Mouse (Mus musculus): ENCODE data around the gene Ttll6. TPM values are rescaled to one million over a fixed set of nuclear protein-coding genes. Genes with fewer than 3 reads are reported as not detected.

Gene Ttll6
- total RNA-seq, 2 experiments from 2014 or later: not detected

DNA sequence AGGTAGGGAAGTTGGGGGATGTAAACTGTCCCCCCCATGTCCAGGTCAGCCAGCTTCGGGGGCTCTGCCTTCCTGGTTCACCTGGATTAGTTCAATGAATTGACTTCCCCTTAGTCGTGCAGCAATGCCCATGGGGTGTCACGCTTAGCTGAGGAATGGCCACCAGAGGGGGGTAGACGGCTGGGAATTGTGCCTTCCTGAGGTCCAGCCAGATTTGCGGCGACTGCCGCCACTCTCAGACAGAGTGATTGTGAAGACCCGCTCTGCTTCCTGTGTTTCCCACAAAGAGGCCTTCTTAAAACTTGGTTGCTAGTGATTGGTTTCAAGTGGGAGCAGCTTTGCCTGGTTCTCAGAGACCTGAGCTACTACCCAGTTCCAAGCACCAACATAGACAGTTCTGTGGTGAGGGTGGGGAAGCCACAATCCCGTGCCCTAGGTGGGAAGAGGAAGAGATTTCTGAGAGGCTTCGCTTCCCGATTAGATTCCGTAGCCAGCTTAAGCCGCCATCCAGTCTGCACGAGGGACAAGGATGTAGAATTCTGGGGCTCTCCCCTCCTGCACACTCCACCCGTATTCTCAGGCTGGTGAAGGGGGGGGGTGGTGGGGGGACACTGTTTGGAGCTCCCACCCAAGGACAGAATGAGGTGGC is 12.2 kb downstream of the Ttll6 start:
- DNase-seq (ENCODE audit: low spot score): no peak
- intact Hi-C loops (cut with DNase I): loop anchor here (1.0 to 2.0 kb wide), 3 partner anchors 51 to 94 kb away; no protein-coding TSS in a partner anchor

DNA sequence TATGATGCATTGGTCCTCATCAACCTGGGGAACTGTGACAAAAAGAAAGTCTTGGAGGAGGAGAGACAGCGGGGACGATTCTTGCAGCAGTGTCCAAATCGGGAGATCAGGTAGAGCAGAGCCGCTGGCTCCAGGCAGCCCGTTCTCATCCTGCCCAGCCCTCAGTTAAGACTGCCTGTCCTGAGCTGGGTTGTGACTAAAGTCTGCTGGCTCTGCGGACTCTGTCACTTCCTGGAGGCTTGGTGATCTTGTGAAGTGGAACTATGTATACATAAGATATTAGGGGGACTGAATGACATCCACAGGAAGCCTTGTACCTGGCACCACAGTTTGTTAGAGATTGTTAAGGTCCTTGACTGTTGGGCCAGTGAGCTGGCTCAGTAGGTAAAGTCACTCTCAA is 13.9 kb downstream of the Ttll6 start:
- intact Hi-C loops (cut with DNase I): loop anchor here (2.0 kb wide), 1 partner anchor 49 kb away; no protein-coding TSS in a partner anchor
- no peak for DNase-seq (ENCODE audit: low spot score)

DNA sequence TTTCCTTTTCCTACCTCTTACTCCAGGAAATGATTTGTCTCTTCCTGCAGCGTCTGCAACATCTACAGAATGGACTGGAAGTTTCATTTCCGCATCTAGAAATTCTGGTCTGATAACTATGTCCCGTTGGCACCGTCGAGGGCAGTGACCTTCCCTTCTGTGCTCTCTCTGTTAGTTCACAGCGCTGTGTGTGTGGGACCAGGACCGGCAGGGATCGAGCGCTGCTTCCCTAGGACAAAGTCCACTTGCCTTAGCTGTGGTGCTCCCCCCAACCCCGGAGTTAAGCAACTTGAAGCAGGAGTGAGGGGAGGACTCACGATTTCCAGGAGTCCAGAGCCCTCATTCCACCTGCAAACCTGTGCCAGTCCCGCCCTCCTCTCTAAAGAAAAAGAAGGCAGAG is 31.2 kb downstream of the Ttll6 start:
- no peak for DNase-seq (ENCODE audit: low spot score)
- intact Hi-C loops (cut with DNase I): no loop called here

DNA sequence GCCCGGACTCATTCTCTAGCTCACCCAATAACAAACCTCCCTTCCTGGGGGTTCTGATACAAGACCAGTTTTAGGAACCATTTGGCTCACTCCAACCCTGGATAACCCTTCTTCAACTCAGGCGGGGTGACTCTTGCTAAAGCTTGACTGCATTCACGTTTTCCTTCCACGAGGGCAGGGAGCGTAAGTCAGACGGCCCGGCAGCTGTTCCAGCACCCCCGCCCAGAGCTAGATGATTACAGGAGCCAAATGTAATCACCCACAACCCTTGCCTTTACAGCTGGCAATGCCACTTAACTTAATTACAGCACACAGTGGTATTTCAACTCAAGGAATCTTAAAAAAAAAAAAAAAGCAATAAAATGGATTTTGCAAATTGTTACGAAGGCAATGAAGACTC is 34.5 kb downstream of the Ttll6 start:
- intact Hi-C loops (cut with DNase I): no loop called here
- DNase-seq (ENCODE audit: low spot score): no peak

DNA sequence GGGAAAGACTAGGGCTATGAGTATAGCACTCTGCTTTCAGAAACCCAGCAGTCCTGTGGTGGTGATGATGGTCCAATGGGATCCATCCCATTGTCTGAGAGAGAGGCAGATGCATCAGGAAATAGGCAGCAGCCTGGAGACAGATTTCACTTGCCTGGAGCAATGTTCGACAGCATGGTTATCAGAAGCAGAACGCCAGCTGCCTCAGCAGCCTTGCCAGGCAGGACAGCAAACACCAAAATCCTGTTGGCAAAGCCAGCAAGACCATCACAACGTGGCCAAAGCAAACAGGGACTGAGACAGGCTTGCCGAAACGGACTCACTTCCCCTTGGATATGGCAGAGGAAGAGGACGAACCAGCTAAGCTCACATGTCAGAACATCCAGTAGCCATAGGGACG is 35.4 kb downstream of the Ttll6 start:
- intact Hi-C loops (cut with DNase I): no loop called here

DNA sequence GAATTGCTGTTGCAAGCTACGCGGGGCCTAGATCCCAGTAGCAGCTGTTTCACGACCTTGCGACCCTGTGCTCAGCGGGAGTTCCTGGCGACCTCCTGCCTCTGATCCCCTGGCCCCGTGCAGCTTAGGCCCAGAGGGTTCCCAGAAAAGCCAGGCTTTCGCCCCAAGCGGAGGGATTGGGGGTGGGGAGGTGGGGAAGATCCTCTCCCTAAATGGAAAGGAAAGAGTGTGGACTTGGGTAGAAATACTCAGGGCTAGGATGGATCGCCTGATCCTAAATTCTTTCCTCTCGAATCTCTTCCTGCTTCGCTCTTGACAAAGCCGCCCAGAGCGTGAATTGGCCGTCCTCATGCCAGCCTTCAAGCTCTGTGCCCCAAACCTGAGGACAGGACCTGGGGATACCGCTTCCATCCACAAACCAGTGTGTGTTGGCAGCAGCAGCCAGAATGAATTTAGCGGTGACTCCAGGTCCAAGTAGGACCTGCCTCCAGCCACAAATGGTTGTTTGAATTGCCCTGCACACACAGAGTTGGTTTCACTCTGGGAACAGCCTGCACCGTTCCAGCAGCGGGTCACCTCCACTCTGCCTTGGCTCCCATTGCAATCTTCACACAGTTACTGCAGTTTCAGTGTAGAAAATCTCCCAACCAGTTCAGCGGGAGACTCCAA is 37.3 kb downstream of the Ttll6 start:
- DNase-seq (ENCODE audit: low spot score): no peak
- intact Hi-C loops (cut with DNase I): no loop called here

More for the DNA sequence above, 35.4 kb downstream of the Ttll6 start:
- DNase-seq (ENCODE audit: low spot score): no peak

DNA sequence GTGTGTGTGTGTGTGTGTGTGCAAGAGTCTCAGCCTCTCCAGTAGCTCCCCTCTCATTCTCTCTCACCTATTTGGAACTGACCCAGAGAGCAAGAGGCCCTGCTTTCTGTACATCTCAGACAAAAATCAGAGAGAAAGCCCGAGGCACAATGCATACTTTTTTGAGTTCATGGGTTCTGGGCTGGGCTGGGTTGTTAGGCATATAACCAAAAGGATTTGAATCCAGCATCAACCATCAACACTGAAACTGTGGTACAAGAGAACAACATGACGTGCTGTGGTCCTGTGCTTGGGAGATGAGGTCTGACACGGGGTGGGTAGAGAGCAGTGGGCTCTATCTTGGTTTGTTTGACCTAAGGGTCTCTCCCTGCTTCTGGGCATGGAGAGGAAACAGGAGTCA is 38.0 kb downstream of the Ttll6 start:
- DNase-seq (ENCODE audit: low spot score): no peak
- intact Hi-C loops (cut with DNase I): no loop called here

DNA sequence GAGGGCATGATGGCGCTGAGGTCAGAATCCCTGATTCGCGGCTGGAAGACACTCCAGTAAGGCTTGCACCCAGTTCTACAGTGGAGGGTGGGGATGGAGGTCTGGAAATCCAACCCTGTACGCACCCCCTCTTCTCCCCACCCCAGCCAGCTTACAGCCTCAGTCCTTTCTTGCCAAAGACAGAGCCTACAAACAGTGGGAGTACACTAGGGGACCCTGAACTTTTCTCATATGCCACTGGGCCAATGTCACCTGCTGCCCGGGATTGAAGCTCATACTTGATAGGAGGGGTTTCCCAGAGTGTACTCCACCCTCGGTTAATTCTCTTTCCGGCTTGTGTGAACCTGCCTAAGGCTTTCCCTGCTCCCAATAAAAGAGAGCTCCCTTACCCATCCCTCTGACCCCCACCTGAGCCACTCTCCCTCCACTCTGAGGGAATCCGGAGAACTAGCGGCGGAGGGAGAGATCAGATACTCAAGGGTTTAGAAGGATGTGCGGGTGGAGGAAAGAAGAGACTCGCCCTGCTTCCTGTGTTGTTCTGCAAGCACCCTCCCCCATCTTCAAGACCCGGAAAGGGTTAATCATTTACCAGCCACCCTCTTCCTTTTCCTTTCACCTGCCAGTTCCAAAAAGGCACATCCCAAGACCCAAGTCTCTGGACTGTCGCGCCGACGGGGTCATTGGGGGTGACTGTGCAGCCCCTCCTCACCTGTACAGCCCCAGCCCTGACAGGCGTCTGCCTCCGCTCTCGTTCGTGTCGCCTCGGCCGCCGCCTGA is 39.1 kb downstream of the Ttll6 start:
- intact Hi-C loops (cut with DNase I): no loop called here

DNA sequence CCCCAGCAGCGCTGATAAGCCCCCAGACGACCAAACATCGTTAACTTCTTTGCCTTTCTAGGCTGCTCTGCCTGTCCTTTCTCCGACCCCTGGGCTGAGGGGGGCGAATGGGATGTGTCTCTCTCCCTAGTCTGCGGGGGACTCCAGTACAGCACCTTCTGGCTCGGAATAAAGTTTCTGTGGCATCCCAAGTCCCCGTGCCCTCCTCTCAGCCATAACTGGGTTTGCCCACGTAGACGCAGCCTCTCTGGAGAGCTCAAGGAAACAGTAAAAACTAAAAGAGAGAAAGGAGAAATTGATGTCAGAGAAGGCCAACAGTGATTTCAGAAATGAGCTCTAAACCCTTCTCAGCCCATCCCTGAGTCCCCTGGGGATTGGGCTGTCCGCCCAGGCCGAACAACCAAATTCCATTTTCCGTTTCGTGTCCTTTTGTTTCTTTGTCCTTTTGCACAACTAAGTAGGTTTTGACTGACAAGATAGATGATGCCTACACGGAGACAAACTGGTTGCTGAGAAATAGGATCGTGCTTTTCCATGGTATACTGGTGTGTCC is 39.8 kb downstream of the Ttll6 start:
- no peak for DNase-seq (ENCODE audit: low spot score)
- intact Hi-C loops (cut with DNase I): no loop called here

More for the DNA sequence above, 39.1 kb downstream of the Ttll6 start:
- DNase-seq (ENCODE audit: low spot score): no peak

DNA sequence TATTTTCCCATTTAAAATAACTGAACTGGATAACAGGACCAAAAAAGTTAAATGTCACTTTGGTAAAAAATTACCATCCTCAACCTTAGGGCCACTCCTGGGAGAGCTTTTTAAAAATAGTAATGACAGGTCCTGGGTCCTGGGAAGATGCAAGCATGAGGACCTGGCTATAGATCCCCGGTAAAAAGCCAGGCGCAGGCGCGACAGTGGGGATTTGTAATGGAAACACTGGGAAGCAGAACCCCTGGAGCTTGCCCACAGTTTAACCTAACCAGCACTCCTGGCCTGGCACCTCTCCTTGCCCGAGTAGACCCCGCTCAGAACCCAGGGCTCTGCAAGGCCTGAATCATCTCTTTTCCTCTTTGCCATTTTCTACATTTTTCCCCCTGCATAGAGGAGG is 41.3 kb downstream of the Ttll6 start:
- no peak for DNase-seq (ENCODE audit: low spot score)
- intact Hi-C loops (cut with DNase I): no loop called here

DNA sequence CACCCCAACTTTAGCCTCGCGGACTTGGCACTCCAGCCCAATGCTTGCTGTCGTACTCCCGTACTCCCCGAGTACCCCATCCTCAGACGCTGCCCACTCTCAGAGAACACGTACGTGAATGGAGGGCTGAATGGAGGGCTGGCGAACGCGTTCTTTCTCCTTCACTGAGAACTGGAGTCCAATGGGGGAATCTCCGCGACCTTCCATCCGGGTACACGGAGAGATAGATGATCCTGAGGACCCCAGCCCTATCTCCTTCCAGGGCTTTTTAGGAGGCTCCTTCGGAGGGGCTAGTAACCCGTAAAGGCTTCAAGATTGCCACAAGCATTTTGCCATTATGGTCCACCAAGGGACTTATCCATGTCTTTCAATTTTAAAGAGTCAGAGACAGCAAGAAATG is 41.9 kb downstream of the Ttll6 start:
- intact Hi-C loops (cut with DNase I): no loop called here
- DNase-seq (ENCODE audit: low spot score): no peak

DNA sequence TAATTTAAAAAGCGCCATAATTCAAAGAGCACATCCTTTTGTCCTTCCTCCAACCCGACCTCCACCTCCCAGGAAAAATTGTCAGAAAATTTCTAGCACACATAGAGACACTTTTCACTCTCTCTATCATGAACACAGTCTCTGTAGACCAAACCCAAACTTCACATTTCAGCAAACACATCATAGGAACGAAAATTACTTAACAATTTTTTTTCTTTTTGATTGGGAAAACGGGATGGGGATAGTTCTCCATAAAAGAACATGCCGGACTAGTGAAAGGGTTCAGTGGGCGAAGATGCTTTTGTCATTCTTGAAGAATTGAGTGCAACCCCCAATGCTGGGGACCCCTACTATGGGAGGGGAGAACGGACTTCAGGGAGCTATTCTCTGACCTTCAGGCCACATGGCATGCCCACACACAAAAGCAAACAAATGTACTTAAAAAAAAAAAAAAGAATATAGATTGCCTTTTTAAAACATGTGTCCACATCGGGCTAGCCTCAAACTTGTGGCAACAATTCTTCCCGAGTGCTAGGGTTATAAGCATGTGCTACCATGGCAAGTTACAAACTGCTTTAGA is 42.5 kb downstream of the Ttll6 start:
- DNase-seq (ENCODE audit: low spot score): no peak
- intact Hi-C loops (cut with DNase I): no loop called here

DNA sequence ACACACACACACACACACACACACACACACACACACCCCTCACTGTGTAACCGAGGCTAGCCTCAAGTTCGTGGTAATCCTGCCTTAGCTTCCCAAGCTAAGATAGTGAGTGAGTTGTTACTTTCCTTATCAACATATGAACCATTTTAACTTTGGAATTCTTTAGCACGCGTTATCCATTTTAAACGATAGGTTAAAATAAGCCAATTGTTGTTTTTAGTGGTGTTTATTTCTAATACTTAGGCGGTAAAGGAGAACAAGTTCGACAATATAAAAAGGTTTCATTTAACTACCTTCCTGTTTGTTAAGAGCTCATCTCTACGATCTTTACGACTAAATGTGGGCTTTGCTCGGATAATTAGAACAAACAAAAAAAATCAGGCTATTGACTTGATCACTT is 43.3 kb downstream of the Ttll6 start:
- DNase-seq (ENCODE audit: low spot score): no peak
- intact Hi-C loops (cut with DNase I): no loop called here

DNA sequence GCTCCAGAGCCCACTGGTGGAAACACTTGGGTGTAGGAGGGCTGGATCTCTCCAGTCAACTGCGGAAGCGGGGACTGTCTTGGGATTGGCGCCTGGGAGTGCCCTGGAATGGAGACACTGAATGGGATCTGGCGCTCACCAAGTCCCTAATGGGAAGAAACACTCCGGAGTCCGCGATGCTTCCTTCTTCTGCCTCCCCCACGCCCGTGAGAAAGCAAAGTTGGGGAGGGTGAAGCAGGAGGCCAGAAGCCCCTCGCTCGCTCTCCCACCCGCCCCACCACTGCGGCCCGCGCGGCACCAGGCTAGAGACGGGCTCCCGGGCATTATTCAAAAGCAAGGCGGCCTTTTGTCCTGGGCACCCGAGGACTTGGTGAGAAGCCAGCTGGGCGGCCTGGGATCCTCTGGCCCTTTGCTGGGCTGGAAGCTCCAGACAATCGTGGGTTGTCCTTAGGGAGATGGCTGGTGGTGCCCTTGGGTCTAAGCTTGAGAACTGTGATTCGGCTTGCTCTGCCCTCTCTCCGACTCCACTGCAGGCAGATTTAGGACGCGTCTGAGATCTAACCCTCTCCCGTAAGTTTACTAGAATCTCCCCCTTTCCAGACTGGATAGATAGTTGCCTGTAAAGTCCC is 44.1 kb downstream of the Ttll6 start:
- intact Hi-C loops (cut with DNase I): no loop called here
- no peak for DNase-seq (ENCODE audit: low spot score)

DNA sequence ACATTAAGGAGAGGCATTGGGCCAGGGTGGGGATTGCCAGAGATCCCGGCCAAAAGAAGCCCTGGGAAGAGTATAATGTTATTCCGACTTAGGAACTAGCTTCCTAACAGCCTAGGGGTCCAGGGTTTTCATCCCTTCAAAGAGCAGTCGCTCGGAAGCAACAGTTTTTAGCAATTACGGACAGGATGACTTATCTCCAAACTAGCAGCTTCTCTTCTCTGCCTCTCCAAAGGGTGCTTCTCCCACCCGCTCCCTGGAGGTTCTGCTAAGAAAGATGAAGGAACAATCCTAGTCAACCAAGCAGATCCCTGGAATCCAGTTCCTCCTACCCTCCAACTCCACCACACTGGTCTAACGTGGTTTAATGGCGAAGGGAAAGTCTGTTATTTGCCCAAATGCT is 44.8 kb downstream of the Ttll6 start:
- no peak for DNase-seq (ENCODE audit: low spot score)
- intact Hi-C loops (cut with DNase I): no loop called here

DNA sequence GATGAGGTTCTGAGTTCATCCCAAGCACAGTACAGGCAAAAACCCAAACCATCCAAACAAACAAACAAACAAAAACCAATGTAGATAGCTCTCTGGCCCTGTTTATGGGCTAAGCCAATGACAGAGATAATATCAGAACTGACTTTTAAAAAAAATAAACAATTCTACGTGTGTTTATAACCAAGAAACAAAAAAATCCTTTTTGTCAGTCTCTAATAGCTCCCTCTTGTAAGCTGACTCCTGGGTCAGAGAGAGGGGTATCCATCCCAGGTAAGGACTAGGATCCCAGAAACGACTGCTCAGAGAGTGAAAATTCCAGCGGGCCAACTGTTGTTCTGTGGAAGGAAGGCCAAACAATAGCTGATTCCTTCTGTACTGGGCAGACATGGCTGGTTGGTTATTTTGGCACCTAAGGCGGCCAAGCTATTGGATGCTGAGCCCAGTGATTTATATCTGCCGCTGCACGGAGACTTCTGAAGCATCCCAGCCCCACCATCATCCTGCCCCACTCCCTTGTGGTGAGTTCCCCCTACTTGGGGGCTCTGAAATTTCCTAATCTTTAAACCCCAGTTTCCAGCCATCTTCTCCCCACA is 45.4 kb downstream of the Ttll6 start:
- DNase-seq (ENCODE audit: low spot score): no peak
- intact Hi-C loops (cut with DNase I): no loop called here

DNA sequence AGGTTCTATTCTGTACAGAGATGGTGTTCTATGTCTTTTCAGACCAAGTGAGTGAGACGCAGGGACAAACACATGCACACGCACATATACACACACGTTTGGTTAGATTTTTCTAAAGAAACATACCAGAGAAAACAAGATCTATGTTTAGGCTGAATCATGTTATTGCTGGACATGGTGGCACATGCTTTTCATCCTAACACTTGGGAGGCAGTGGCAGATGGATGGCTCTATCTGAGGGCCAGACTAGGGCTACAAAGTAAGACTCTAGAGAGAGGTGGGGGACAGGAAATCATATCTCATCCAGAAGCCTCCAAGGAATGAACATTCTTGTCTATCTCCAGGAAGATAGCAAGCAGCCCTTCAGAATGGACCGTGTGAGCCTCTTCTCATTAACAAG is 47.5 kb downstream of the Ttll6 start:
- DNase-seq (ENCODE audit: low spot score): no peak
- intact Hi-C loops (cut with DNase I): no loop called here

DNA sequence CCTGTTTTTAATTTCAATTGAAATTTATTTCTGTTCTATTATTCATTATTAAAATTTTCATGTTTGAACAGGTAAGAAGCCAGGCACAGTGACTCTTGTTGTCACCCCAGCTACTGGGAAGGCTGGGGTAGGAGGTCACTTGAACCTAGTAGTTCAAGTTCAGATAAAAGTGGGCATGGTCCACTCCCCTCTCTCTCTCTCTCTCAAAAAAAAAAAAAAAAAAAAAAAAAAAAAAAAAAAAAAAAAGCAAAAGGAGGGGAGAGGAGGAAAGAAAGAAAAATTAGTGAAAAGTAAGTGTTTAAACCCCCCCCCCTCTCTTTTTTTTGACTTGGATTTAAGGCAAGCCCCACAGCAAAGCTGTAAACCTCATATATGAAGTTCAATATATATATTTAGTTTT is 50.6 kb downstream of the Ttll6 start:
- intact Hi-C loops (cut with DNase I): no loop called here

DNA sequence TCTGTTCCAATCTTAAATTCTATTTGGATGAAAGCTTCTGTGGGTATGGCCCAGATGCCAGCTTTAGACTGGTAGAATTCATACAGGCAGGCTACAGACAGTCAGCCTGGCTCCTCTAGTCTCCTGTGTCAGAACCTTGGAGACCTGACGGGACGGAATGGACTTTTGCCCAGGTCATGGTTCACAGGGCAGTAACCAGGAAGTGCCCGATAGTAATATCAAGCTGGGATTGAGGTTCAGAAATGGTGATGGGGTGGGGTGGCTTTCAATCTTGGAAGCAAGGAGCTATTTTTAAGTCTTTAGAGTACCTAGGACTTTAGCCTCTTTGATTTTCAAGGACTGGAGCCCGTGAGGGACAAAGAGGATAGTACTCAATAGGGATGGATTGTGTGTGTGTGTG is 53.7 kb downstream of the Ttll6 start:
- intact Hi-C loops (cut with DNase I): no loop called here
- DNase-seq (ENCODE audit: low spot score): no peak

More for the DNA sequence above, 50.6 kb downstream of the Ttll6 start:
- no peak for DNase-seq (ENCODE audit: low spot score)

Data from heart, postnatal 25 days (tissue).